Mouse (Mus musculus) embryonic stem cell, embryonic (primary cell): ENCODE measurements at regions not wholly inside any gene's neighbourhood (a gene's known extent, or its start where the extent isn't known, plus 50 kb on each side); places are given as distances from the start of the nearest gene placed in this dataset.

ENCODE experiments used
- CTCF ChIA-PET, 4 experiments: fragments of 300-600 bp in 2 of 4; fragments of 350-600 bp in 2 of 4; sonication (Branson Sonifier 250); formaldehyde crosslinking; loops; one replicate each; lab custom pipeline; 2022; ENCODE audit warnings: inconsistent platforms in 2 of 4; lab: Charles Lee
- POLR2A ChIA-PET, 4 experiments: fragments of 300-600 bp in 2 of 4; fragments of 350-600 bp in 2 of 4; sonication (Branson Sonifier 250); formaldehyde crosslinking; loops; one replicate each; lab custom pipeline; 2022; ENCODE audit warnings: antibody characterized with exemption in 4 of 4, inconsistent platforms in 1 of 4; lab: Charles Lee

- CTCF ChIA-PET: interaction anchor here in 1 of 4 experiments (0.6 kb wide), 1 partner anchor 490 kb away, joined by 6 read pairs; no protein-coding TSS in a partner anchor
- POLR2A ChIA-PET: interaction anchor here in 3 of 4 experiments (0.6 to 2.5 kb wide), 20 partner anchors 8 to 1497 kb away, joined by 3 to 7 read pairs (median 3); no protein-coding TSS in a partner anchor
Measured at GRCm38 (mm10) chr4:127419062-127419785, 61.2 kb upstream of the Gjb5 start.

DNA sequence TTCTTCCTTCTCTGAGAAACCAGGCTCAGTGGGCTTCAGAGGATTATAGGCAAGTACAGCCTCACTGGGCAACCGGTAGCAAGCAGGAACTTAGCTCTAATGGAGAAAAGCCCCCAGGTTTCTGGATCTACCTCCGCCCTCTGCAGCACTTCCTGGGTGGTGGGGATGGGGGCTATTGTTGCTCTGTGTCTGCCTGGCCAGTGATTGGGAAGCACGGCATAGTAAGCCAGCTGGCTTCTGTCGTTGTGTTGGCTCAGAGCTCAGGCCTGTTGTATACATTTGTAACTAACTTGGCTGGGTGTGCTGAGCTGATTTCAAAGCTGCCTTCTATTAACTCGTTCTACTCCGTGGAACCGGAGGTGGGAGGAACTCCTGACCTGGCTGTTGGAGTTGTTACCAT is 58.9 kb upstream of the Gjb5 start:
- ChIA-PET POLR2A (interaction anchor here in 2 of 4 experiments (1.2 to 1.6 kb wide), 2 partner anchors 10 to 76 kb away, joined by 3 to 4 read pairs; no protein-coding TSS in a partner anchor), CTCF (interaction anchor here in 1 of 4 experiments (1.2 to 1.3 kb wide), 2 partner anchors 40 to 48 kb away, joined by 3 read pairs; no protein-coding TSS in a partner anchor)

- CTCF ChIA-PET: interaction anchor here in 3 of 4 experiments (0.6 to 0.7 kb wide), 8 partner anchors 21 to 863 kb away, joined by 3 to 7 read pairs (median 4); no protein-coding TSS in a partner anchor
- POLR2A ChIA-PET: interaction anchor here in 3 of 4 experiments (0.6 to 1.5 kb wide), 9 partner anchors 10 to 308 kb away, joined by 3 to 6 read pairs (median 4); partner anchors contain the start of gene Gjb5 (in 1 of the 3)
Measured at GRCm38 (mm10) chr4:127413997-127414964, 56.3 kb upstream of the Gjb5 start.
